Mouse (Mus musculus): ENCODE results near the gene Sugct. TPM values are rescaled to one million over a fixed set of nuclear protein-coding genes. Genes with fewer than 3 reads are reported as not detected.

The Sugct gene
- polyA plus RNA-seq, 1 experiment from 2014 or later, result 3.6 TPM

DNA sequence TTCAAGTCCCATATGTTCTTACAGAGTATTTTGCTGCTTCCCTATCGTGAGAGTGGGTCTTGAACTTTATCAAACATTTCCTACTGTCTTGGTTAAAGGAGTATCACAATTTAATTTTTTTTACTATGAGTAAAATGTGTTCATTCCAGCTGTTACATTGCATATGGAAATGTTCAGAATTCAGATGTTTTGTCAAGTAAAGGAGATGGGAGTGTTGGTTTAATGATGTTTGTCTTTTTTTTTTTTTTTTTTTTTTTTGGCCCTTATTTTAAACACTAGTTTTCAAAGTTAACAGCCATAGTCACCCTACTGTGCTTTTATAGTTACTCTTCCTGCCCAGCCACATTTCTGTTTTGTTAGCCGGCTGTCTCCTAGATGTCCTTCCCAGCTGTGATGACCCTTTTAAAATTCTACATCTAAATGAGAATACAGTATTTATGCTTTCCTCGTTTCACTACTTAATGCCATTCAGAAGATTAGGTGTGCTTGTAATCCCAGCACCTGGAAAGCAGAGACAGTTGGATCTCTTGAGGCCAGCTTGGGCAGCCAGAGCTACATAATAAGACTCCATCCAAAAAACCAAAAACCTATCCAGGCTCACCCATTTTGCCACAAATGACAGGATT, 4.8 kb upstream of the Sugct start:
- H3K36me3 ChIP-seq (ENCODE audit: control insufficient read depth, insufficient read depth, low read length), result no peaks in the 10 kb centered on the region
- no peak overlapping the region for H3K4me3 ChIP-seq (ENCODE audit: low read depth, low read length)
- no peaks in the 10 kb centered on the region for H3K9me3 ChIP-seq (ENCODE audit: control insufficient read depth, low read length)
- no peak for ATAC-seq (replicated peaks; ENCODE audit: low FRiP score)
- no peaks in the 10 kb centered on the region for H3K27me3 ChIP-seq (ENCODE audit: control insufficient read depth, insufficient read depth, low read length)
- DNase-seq (ENCODE audit: low spot score), result no peak
- no peak overlapping the region for H3K9ac ChIP-seq (ENCODE audit: low read length)
- no peaks in the 10 kb centered on the region for H3K4me1 ChIP-seq (replicated peaks; ENCODE audit: control insufficient read depth, insufficient read depth, low read length)
- H3K27ac ChIP-seq (ENCODE audit: low read depth, low read length), result no peak overlapping the region
- H3K4me2 ChIP-seq (ENCODE audit: low read depth, low read length, severe bottlenecking), result no peak overlapping the region
- 89% methylated on average over 3 of the region's 3 CpGs for WGBS

DNA sequence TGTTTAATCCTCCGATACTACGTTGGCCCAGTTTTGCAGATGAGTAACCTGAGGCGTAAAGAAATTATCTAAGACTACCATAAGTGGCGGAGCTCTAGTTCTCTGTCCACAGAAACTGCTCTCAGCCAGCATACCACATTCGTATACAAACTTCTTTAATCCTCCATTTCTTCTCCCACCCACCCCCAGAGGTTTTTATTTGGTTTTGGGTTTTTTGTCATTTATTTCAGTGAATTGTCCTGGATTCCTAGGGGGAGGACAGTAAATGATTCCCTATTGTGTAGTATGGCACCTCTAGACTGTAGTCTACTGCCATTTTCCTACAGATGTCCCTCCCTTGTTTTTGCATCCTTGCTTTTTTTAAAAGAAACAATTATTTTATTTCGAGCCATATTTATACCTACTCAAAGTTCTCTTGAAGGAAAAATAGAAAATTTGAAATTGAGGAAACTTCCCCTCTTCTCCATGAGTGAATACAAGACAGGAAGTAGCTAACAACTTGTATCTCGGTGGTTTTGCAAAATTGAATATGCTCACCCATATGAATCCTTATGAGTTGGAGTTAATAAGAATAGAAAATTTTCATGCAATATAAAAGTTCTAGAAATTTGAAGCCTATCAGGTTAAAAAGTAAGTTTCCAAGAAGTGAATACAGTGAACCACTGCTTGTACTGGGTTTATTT, 686 bp upstream of the Sugct start:
- DNase-seq (ENCODE audit: low spot score) (no peak), ATAC-seq (replicated peaks; ENCODE audit: low FRiP score) (no peak)
- no peaks in the 10 kb centered on the region for H3K9me3 ChIP-seq (ENCODE audit: control insufficient read depth, low read length)
- no peaks in the 10 kb centered on the region for H3K27me3 ChIP-seq (ENCODE audit: control insufficient read depth, insufficient read depth, low read length)
- 16% methylated on average over 7 of the region's 7 CpGs for WGBS
- no peaks in the 10 kb centered on the region for H3K4me1 ChIP-seq (replicated peaks; ENCODE audit: control insufficient read depth, insufficient read depth, low read length)
- peak overlapping the region; percentile 83 for H3K9ac ChIP-seq (ENCODE audit: low read length)
- peak overlapping the region; percentile 78; the same call in 1 of the 2 replicates for H3K27ac ChIP-seq (ENCODE audit: low read depth, low read length)
- H3K36me3 ChIP-seq (ENCODE audit: control insufficient read depth, insufficient read depth, low read length), result no peaks in the 10 kb centered on the region
- peak overlapping the region; percentile 67 for H3K4me2 ChIP-seq (ENCODE audit: low read depth, low read length, severe bottlenecking)
- peak overlapping the region; percentile 79 for H3K4me3 ChIP-seq (ENCODE audit: low read depth, low read length)

- H3K9me3 ChIP-seq (ENCODE audit: control insufficient read depth, low read length), result no peaks in the 10 kb centered on the region
- DNase-seq (ENCODE audit: low spot score), result no peak
- no peaks in the 10 kb centered on the region for H3K27me3 ChIP-seq (ENCODE audit: control insufficient read depth, insufficient read depth, low read length)
- WGBS, result under 1% methylated on average over 24 of the region's 25 CpGs
- peak overlapping the region; percentile 79 for H3K4me3 ChIP-seq (ENCODE audit: low read depth, low read length)
- H3K36me3 ChIP-seq (ENCODE audit: control insufficient read depth, insufficient read depth, low read length), result no peaks in the 10 kb centered on the region
- peak overlapping the region; percentile 65 for H3K9ac ChIP-seq (ENCODE audit: low read length)
- no peaks in the 10 kb centered on the region for H3K4me1 ChIP-seq (replicated peaks; ENCODE audit: control insufficient read depth, insufficient read depth, low read length)
- peak; percentile 85 for ATAC-seq (replicated peaks; ENCODE audit: low FRiP score)
- peak overlapping the region; percentile 60 for H3K4me2 ChIP-seq (ENCODE audit: low read depth, low read length, severe bottlenecking)
- peak overlapping the region; percentile 50; the same call in 1 of the 2 replicates for H3K27ac ChIP-seq (ENCODE audit: low read depth, low read length)
Measured at GRCm38 (mm10) chr13:17694414-17694813, 939 bp downstream of the Sugct start.

GRCm38 (mm10) chr13:17693816-17694215, 1.5 kb downstream of the Sugct start:
- H3K4me1 ChIP-seq (replicated peaks; ENCODE audit: control insufficient read depth, insufficient read depth, low read length), result no peaks in the 10 kb centered on the region
- H3K9ac ChIP-seq (ENCODE audit: low read length), result no peak overlapping the region
- H3K27me3 ChIP-seq (ENCODE audit: control insufficient read depth, insufficient read depth, low read length), result no peaks in the 10 kb centered on the region
- ATAC-seq (replicated peaks; ENCODE audit: low FRiP score) (no peak), DNase-seq (ENCODE audit: low spot score) (no peak)
- H3K4me3 ChIP-seq (ENCODE audit: low read depth, low read length), result no peak overlapping the region
- no peak overlapping the region for H3K27ac ChIP-seq (ENCODE audit: low read depth, low read length)
- no peaks in the 10 kb centered on the region for H3K9me3 ChIP-seq (ENCODE audit: control insufficient read depth, low read length)
- 69% methylated on average over 5 of the region's 5 CpGs for WGBS
- H3K4me2 ChIP-seq (ENCODE audit: low read depth, low read length, severe bottlenecking), result no peak overlapping the region
- H3K36me3 ChIP-seq (ENCODE audit: control insufficient read depth, insufficient read depth, low read length), result no peaks in the 10 kb centered on the region

DNA sequence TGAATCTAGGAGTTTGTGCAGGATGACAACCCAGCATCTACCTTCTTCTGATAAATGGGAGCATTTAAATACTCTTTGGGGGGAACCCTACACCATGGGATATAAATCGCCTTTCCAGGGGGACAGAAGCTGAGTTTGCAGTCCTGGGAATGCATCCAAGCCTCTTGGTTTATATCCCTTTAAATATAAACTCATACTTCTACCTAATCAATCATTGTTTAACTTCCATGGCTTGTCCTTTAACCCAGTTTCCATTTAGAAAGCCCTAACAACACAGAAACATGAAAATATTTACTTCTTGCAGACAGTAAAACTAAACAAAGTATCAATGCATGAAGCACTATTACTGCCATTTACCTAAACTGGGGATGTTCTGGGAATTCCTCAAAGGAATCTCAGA, 3.9 kb downstream of the Sugct start:
- no peaks in the 10 kb centered on the region for H3K9me3 ChIP-seq (ENCODE audit: control insufficient read depth, low read length)
- no peaks in the 10 kb centered on the region for H3K27me3 ChIP-seq (ENCODE audit: control insufficient read depth, insufficient read depth, low read length)
- H3K27ac ChIP-seq (ENCODE audit: low read depth, low read length), result no peak overlapping the region
- no peak overlapping the region for H3K4me3 ChIP-seq (ENCODE audit: low read depth, low read length)
- H3K4me2 ChIP-seq (ENCODE audit: low read depth, low read length, severe bottlenecking), result no peak overlapping the region
- H3K9ac ChIP-seq (ENCODE audit: low read length), result no peak overlapping the region
- H3K36me3 ChIP-seq (ENCODE audit: control insufficient read depth, insufficient read depth, low read length), result no peaks in the 10 kb centered on the region
- 68% methylated on average over 1 of the region's 1 CpGs for WGBS
- ATAC-seq (replicated peaks; ENCODE audit: low FRiP score) (no peak), DNase-seq (ENCODE audit: low spot score) (no peak)
- no peaks in the 10 kb centered on the region for H3K4me1 ChIP-seq (replicated peaks; ENCODE audit: control insufficient read depth, insufficient read depth, low read length)

DNA sequence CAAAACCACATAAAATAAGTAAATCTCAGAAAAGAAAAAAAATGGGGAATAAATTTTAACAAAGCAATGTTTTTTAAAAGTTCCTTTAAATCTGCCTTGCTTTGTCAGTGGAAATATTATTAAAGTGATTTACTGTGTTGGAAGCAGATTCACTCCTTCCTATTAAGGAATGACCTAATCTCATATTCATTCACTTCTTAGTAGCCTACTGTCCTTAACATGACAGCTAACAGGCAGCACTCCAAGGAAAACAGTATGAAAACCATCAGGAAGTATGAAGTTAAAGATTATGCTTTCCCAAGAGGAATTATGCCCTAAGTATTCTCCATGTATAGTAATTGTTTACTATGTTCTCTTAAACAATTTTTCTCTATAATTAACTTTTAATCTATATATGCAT, 4.7 kb downstream of the Sugct start:
- no peak overlapping the region for H3K4me2 ChIP-seq (ENCODE audit: low read depth, low read length, severe bottlenecking)
- H3K4me3 ChIP-seq (ENCODE audit: low read depth, low read length), result no peak overlapping the region
- no peaks in the 10 kb centered on the region for H3K9me3 ChIP-seq (ENCODE audit: control insufficient read depth, low read length)
- no peaks in the 10 kb centered on the region for H3K36me3 ChIP-seq (ENCODE audit: control insufficient read depth, insufficient read depth, low read length)
- no peak for DNase-seq (ENCODE audit: low spot score)
- H3K27me3 ChIP-seq (ENCODE audit: control insufficient read depth, insufficient read depth, low read length), result no peaks in the 10 kb centered on the region
- no peak for ATAC-seq (replicated peaks; ENCODE audit: low FRiP score)
- H3K4me1 ChIP-seq (replicated peaks; ENCODE audit: control insufficient read depth, insufficient read depth, low read length), result no peaks in the 10 kb centered on the region
- H3K9ac ChIP-seq (ENCODE audit: low read length), result no peak overlapping the region
- H3K27ac ChIP-seq (ENCODE audit: low read depth, low read length), result no peak overlapping the region

DNA sequence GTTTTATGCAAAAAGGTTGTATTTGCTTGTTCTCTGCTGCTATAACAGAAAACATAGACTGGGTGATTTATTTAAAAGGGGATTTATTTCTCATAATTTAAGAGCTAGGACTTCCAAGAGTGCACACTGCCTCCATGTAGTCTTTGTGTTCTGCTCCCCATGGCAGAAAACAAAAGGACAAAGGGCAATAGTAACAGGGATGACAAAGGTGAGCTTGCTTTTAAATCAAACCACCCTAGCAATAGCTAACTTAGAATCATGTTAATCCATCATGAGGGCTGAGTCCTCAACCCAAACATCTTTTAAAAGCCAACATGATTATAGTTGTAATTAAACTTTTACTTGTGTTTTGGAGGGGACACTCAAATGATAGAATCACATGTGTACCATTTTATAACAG, 5.9 kb downstream of the Sugct start:
- DNase-seq (ENCODE audit: low spot score), result no peak
- H3K4me1 ChIP-seq (replicated peaks; ENCODE audit: control insufficient read depth, insufficient read depth, low read length), result no peaks in the 10 kb centered on the region
- no peak overlapping the region for H3K27ac ChIP-seq (ENCODE audit: low read depth, low read length)
- H3K4me3 ChIP-seq (ENCODE audit: low read depth, low read length), result no peak overlapping the region
- no peaks in the 10 kb centered on the region for H3K27me3 ChIP-seq (ENCODE audit: control insufficient read depth, insufficient read depth, low read length)
- no peaks in the 10 kb centered on the region for H3K9me3 ChIP-seq (ENCODE audit: control insufficient read depth, low read length)
- H3K4me2 ChIP-seq (ENCODE audit: low read depth, low read length, severe bottlenecking), result no peak overlapping the region
- no peaks in the 10 kb centered on the region for H3K36me3 ChIP-seq (ENCODE audit: control insufficient read depth, insufficient read depth, low read length)
- H3K9ac ChIP-seq (ENCODE audit: low read length), result no peak overlapping the region
- no peak for ATAC-seq (replicated peaks; ENCODE audit: low FRiP score)

GRCm38 (mm10) chr13:17671122-17671521, 24.2 kb downstream of the Sugct start:
- H3K4me3 ChIP-seq (ENCODE audit: low read depth, low read length), result no peak overlapping the region
- 83% methylated on average over 1 of the region's 1 CpGs for WGBS
- H3K27me3 ChIP-seq (ENCODE audit: control insufficient read depth, insufficient read depth, low read length), result no peaks in the 10 kb centered on the region
- ATAC-seq (replicated peaks; ENCODE audit: low FRiP score), result no peak
- no peaks in the 10 kb centered on the region for H3K4me1 ChIP-seq (replicated peaks; ENCODE audit: control insufficient read depth, insufficient read depth, low read length)
- H3K9me3 ChIP-seq (ENCODE audit: control insufficient read depth, low read length), result no peaks in the 10 kb centered on the region
- no peak overlapping the region for H3K4me2 ChIP-seq (ENCODE audit: low read depth, low read length, severe bottlenecking)
- no peaks in the 10 kb centered on the region for H3K36me3 ChIP-seq (ENCODE audit: control insufficient read depth, insufficient read depth, low read length)
- H3K9ac ChIP-seq (ENCODE audit: low read length), result no peak overlapping the region
- DNase-seq (ENCODE audit: low spot score), result no peak
- H3K27ac ChIP-seq (ENCODE audit: low read depth, low read length), result no peak overlapping the region

- Histone ChIP-seq H3K9me3 (ENCODE audit: control insufficient read depth, low read length) (no peaks in the 10 kb centered on the region), H3K4me3 (ENCODE audit: low read depth, low read length) (no peak overlapping the region), H3K27ac (ENCODE audit: low read depth, low read length) (no peak overlapping the region), H3K9ac (ENCODE audit: low read length) (no peak overlapping the region), H3K4me1 (replicated peaks; ENCODE audit: control insufficient read depth, insufficient read depth, low read length) (no peaks in the 10 kb centered on the region), H3K27me3 (ENCODE audit: control insufficient read depth, insufficient read depth, low read length) (no peaks in the 10 kb centered on the region), H3K4me2 (ENCODE audit: low read depth, low read length, severe bottlenecking) (no peak overlapping the region), H3K36me3 (ENCODE audit: control insufficient read depth, insufficient read depth, low read length) (no peaks in the 10 kb centered on the region)
- ATAC-seq (replicated peaks; ENCODE audit: low FRiP score) (no peak), DNase-seq (ENCODE audit: low spot score) (no peak)
- WGBS, result 92% methylated on average over 1 of the region's 1 CpGs
Measured at GRCm38 (mm10) chr13:17667380-17667779, 28.0 kb downstream of the Sugct start.

Data from forebrain, embryonic 11.5 days (tissue).